Mouse (Mus musculus): ENCODE results near the gene Smndc1. TPM values are rescaled to one million over a fixed set of nuclear protein-coding genes. Genes with fewer than 3 reads are reported as not detected.

The Smndc1 gene
- total and polyA plus RNA-seq, 2 experiments from 2014 or later, result 9.0 to 32.0 TPM

- no peak for TF ChIP-seq CTCF (IDR thresholded peaks at IDR 0.05; ENCODE audit: low read depth)
- TF ChIP-seq EP300 (IDR thresholded peaks at IDR 0.05; ENCODE audit: low read depth), result no peak
- Histone ChIP-seq H3K4me3 (ENCODE audit: low read depth, low read length) (peak overlapping the region; percentile 7; the same call in 1 of the 2 replicates), H3K27me3 (ENCODE audit: control insufficient read depth, insufficient read depth, low read length) (no peaks in the 10 kb centered on the region), H3K36me3 (replicated peaks; ENCODE audit: control insufficient read depth, insufficient read depth, low read length) (no peaks in the 10 kb centered on the region), H3K9ac (replicated peaks; ENCODE audit: low read depth, low read length) (no peak overlapping the region), H3K27ac (ENCODE audit: low read depth) (peak overlapping the region; percentile 66; the same call in 1 of the 2 replicates), H3K4me2 (ENCODE audit: low read depth, low read length) (peak overlapping the region; percentile 42; the same call in 1 of the 2 replicates), H3K4me1 (ENCODE audit: control insufficient read depth, insufficient read depth) (peaks cover 14% of the 10 kb centered on the region), H3K9me3 (replicated peaks; ENCODE audit: control insufficient read depth, low read length) (no peaks in the 10 kb centered on the region)
- ATAC-seq (ENCODE audit: insufficient read depth, low read depth) (no peak), DNase-seq (ENCODE audit: low spot score) (no peak)
- 53% methylated on average over 17 of the region's 17 CpGs for WGBS
These were observed 33.6 kb upstream of the Smndc1 start for GRCm38 (mm10) chr19:53423816-53424465.

DNA sequence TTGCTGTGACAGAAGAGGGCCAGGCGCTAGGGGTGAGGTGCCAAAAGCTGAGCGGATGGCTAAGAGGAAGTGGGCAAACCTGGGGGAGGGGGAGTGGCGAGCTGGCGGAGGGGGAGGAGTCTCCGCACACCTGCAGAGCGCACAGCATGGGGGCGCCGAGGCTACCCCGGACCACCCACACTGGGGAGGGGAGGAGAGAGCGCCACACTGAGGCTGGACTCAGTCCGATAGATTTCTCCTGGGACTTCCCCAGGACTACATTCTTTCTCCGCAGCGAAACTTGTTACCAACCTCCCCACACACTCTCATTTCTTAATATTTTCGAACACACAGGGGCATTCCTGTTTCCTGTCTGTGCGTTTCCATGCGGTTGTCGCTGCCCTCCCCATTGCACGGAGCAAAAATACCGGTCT is 33.0 kb upstream of the Smndc1 start:
- no peaks in the 10 kb centered on the region for H3K27me3 ChIP-seq (ENCODE audit: control insufficient read depth, insufficient read depth, low read length)
- WGBS, result 24% methylated on average over 19 of the region's 19 CpGs
- peaks cover 14% of the 10 kb centered on the region for H3K4me1 ChIP-seq (ENCODE audit: control insufficient read depth, insufficient read depth)
- ATAC-seq (ENCODE audit: insufficient read depth, low read depth) (no peak), DNase-seq (ENCODE audit: low spot score) (no peak)
- no peaks in the 10 kb centered on the region for H3K9me3 ChIP-seq (replicated peaks; ENCODE audit: control insufficient read depth, low read length)
- peak overlapping the region; percentile 7; the same call in 1 of the 2 replicates for H3K4me3 ChIP-seq (ENCODE audit: low read depth, low read length)
- peak overlapping the region; percentile 42; the same call in 1 of the 2 replicates for H3K4me2 ChIP-seq (ENCODE audit: low read depth, low read length)
- peak overlapping the region; percentile 43; the same call in 1 of the 2 replicates for H3K27ac ChIP-seq (ENCODE audit: low read depth)
- no peak overlapping the region for H3K9ac ChIP-seq (replicated peaks; ENCODE audit: low read depth, low read length)
- no peaks in the 10 kb centered on the region for H3K36me3 ChIP-seq (replicated peaks; ENCODE audit: control insufficient read depth, insufficient read depth, low read length)
- TF ChIP-seq EP300 (IDR thresholded peaks at IDR 0.05; ENCODE audit: low read depth), result no peak
- TF ChIP-seq CTCF (IDR thresholded peaks at IDR 0.05; ENCODE audit: low read depth), result no peak

DNA sequence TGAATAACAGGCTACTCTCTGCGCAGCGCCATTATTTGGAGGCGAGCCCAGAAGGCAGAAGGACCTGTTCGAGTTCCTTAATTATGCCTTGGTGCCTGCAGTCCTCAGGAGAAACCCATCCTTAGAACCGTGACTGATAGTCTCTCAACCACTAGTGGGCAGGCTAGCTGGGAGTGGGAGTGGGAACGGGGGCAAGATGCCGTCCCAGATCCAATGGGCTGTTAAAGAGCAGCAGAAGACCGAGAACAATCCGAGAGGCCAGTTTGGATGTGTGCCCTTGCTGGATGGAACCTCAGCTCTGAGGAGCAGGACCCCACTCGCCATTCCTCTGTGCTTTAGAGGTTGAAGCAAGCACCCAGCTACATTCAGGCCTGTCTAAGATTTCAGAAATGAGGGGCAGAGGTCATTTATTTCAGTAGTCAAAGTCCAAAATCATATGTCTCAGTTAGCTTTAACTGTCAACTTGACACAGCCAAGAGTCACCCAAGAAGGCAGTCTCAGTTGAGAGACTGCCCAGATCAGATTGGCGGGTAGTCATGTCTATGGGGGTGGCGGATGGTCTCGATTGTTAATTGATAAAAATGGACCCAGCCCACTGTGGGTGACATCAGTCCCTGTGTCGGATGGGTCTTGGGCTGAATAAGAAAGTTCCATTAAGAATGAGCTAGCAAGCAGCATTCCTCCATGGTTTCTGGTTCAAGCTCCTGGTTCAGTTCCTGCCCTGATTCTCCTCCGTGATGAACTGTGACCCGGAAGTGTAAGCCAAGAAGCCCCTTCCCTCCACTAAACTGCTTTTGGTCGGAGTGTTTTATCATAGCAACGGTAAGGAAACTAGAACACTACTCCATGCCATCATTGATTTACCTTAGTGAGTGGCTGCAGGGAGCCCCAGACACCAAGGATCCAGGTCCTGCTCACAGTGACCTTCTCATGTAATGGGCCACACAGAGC is 32.3 kb upstream of the Smndc1 start:
- Histone ChIP-seq H3K9ac (replicated peaks; ENCODE audit: low read depth, low read length) (no peak overlapping the region), H3K36me3 (replicated peaks; ENCODE audit: control insufficient read depth, insufficient read depth, low read length) (no peaks in the 10 kb centered on the region), H3K27me3 (ENCODE audit: control insufficient read depth, insufficient read depth, low read length) (no peaks in the 10 kb centered on the region), H3K4me1 (ENCODE audit: control insufficient read depth, insufficient read depth) (peaks cover 11% of the 10 kb centered on the region), H3K27ac (ENCODE audit: low read depth) (no peak overlapping the region; the same call in 1 of the 2 replicates), H3K4me2 (ENCODE audit: low read depth, low read length) (no peak overlapping the region), H3K4me3 (ENCODE audit: low read depth, low read length) (no peak overlapping the region), H3K9me3 (replicated peaks; ENCODE audit: control insufficient read depth, low read length) (no peaks in the 10 kb centered on the region)
- ATAC-seq (ENCODE audit: insufficient read depth, low read depth) (no peak), DNase-seq (ENCODE audit: low spot score) (no peak)
- TF ChIP-seq CTCF (IDR thresholded peaks at IDR 0.05; ENCODE audit: low read depth) (peak; percentile 28; the same call in 1 of the 2 replicates), EP300 (IDR thresholded peaks at IDR 0.05; ENCODE audit: low read depth) (no peak)
- 76% methylated on average over 18 of the region's 18 CpGs for WGBS

- peak overlapping the region; percentile 84; the same call in 1 of the 2 replicates for H3K27ac ChIP-seq (ENCODE audit: low read depth)
- no peak for ATAC-seq (ENCODE audit: insufficient read depth, low read depth)
- peaks cover 5% of the 10 kb centered on the region for H3K4me1 ChIP-seq (ENCODE audit: control insufficient read depth, insufficient read depth)
These were observed 31.3 kb upstream of the Smndc1 start for GRCm38 (mm10) chr19:53421583-53422188.

More at GRCm38 (mm10) chr19:53421583-53422188, 31.3 kb upstream of the Smndc1 start:
- H3K4me3 ChIP-seq (ENCODE audit: low read depth, low read length), result peak overlapping the region; percentile 47
- WGBS, result 5% methylated on average over 6 of the region's 6 CpGs
- H3K9ac ChIP-seq (replicated peaks; ENCODE audit: low read depth, low read length), result peak overlapping the region; percentile 41; the same call in 1 of the 2 replicates
- H3K9me3 ChIP-seq (replicated peaks; ENCODE audit: control insufficient read depth, low read length), result no peaks in the 10 kb centered on the region
- no peak for TF ChIP-seq CTCF (IDR thresholded peaks at IDR 0.05; ENCODE audit: low read depth)
- TF ChIP-seq EP300 (IDR thresholded peaks at IDR 0.05; ENCODE audit: low read depth), result no peak
- no peak for DNase-seq (ENCODE audit: low spot score)
- no peaks in the 10 kb centered on the region for H3K27me3 ChIP-seq (ENCODE audit: control insufficient read depth, insufficient read depth, low read length)
- H3K36me3 ChIP-seq (replicated peaks; ENCODE audit: control insufficient read depth, insufficient read depth, low read length), result no peaks in the 10 kb centered on the region
- peak overlapping the region; percentile 77 for H3K4me2 ChIP-seq (ENCODE audit: low read depth, low read length)
